Mouse (Mus musculus) olfactory bulb, adult 2 months (tissue): ENCODE data around the gene Abca7.

ENCODE experiments used
- CTCF ChIP-seq: fragments of 200-500 bp; IDR thresholded peaks from 2 replicates; pipeline ENCODE4 v1.5.1; 2012; ENCODE audit warnings: low read depth, mild to moderate bottlenecking, low read length, moderate library complexity; ENCODE audit not compliant: insufficient read depth
- POLR2A ChIP-seq: fragments of 200-500 bp; IDR thresholded peaks from 2 replicates; pipeline ENCODE4 v1.6.1; 2012; ENCODE audit warnings: mild to moderate bottlenecking, low read depth, low read length, moderate library complexity; ENCODE audit not compliant: insufficient read depth

DNA sequence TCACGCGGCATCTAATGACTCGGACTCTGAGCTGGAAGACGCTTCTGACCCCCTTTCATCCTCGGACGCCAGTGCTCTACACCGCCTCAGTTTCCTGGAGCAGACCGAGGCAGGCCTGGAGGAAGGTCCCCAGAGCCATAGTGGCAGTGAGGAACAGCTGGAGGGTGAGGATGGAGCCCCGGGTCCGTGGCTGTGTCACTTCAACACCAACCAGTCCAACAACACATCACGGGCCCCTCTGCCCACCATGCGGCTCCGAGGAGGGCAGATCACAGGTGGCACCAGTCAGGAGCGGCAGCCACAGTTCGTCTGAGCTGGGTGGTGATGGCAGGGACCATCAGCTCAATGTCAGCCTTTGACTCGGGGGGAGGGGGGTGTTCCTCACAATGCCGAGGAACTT, 34.4 kb downstream of the Abca7 start:
- TF ChIP-seq CTCF (no peak), POLR2A (no peak)
